Mouse (Mus musculus): ENCODE results near the gene Gm17409. TPM values are rescaled to one million over a fixed set of nuclear protein-coding genes. Genes with fewer than 3 reads are reported as not detected.

Gm17409 gene
- polyA plus RNA-seq, 1 experiment from 2014 or later: not detected

DNA sequence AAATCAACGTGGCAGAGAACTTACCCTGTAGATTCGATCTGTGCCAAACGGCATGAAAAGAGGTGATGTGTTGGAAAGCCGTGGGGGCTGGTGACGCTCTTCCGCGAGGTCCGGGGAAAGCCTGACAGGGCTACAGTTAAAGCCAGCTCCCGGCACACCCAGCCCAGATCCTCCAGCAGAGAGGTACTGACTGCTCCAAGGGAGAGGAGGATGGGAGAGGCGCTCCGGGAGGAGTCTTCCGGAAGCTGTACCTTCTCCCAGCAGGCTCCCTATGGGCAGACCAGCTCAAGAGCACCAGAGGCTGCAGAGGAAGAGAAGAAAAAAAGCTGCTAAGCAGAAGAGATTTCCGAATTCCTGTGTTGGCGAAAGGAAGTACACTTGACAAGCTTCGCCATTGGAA is 46.1 kb downstream of the Gm17409 start:
- Histone ChIP-seq H3K36me3 (no peaks in the 10 kb centered on the region), H3K4me3 (no peak overlapping the region), H3K27ac (replicated peaks) (peak overlapping the region; percentile 57; the same call in 1 of the 2 replicates), H3K4me1 (peaks cover 5% of the 10 kb centered on the region; the same call in 1 of the 2 replicates), H3K9me3 (replicated peaks) (no peaks in the 10 kb centered on the region), H3K27me3 (ENCODE audit: low read depth, poor library complexity, severe bottlenecking) (no peaks in the 10 kb centered on the region)
- no peak for DNase-seq (ENCODE audit: low spot score)
- WGBS: 47% methylated on average over 15 of the region's 15 CpGs

DNA sequence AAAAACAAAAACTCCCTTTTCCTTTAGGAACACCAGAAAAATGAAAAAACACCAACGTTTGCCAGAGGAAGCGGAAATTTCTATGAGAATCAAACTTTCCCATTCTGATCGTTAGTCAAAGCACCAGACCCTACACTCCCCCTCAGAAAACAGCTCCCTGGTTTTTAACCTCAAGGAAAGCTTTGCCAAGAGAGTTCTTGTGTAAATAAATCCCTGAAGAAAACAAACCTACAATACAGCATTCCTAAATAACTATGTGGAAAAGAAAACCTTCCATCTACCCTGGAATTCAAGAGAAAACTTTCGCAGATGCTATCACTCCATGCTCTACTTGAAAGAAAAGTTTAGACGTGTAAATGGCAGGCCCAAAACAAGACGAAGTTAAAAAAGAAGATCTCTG is 47.0 kb downstream of the Gm17409 start:
- WGBS: 80% methylated on average over 6 of the region's 6 CpGs
- no peak for DNase-seq (ENCODE audit: low spot score)
- Histone ChIP-seq H3K36me3 (no peaks in the 10 kb centered on the region), H3K4me1 (peaks cover 5% of the 10 kb centered on the region; the same call in 1 of the 2 replicates), H3K27me3 (ENCODE audit: low read depth, poor library complexity, severe bottlenecking) (no peaks in the 10 kb centered on the region), H3K27ac (replicated peaks) (no peak overlapping the region), H3K9me3 (replicated peaks) (no peaks in the 10 kb centered on the region), H3K4me3 (no peak overlapping the region)

DNA sequence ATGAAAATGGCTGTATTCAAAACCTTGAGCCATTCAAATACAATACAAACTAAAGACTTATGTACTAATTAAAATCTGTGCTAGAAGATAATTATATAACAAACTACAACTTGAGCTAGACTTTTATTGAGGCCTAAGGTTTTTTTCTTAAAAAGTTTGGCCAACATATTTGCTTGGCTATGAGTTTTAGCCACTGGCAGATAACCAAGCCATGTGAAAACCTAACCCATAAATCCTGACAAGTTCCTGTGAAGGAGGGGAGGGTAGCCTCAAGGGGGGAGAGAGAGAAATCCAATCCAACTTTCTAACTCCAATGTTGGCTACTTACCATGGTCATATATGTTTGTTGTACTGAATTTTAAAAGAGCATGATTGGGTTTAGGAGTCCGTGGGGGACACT is 48.6 kb downstream of the Gm17409 start:
- Histone ChIP-seq H3K4me1 (peaks cover 10% of the 10 kb centered on the region), H3K27me3 (ENCODE audit: low read depth, poor library complexity, severe bottlenecking) (no peaks in the 10 kb centered on the region), H3K4me3 (no peak overlapping the region), H3K36me3 (no peaks in the 10 kb centered on the region), H3K9me3 (replicated peaks) (no peaks in the 10 kb centered on the region), H3K27ac (replicated peaks) (no peak overlapping the region)
- 82% methylated on average over 1 of the region's 1 CpGs for WGBS
- no peak for DNase-seq (ENCODE audit: low spot score)

Other genes starting within 250 kb of the Gm17409 start
- gene Acvr1c, start 112.2 kb upstream of the Gm17409 start, polyA plus RNA-seq (2016; fragmentation: Nextera tagmentation; extraction: Ambion mirVana): 0.09 and 0.15 TPM in 2 replicates
- gene Acvr1, start 97.0 kb downstream of the Gm17409 start, polyA plus RNA-seq (2016; fragmentation: Nextera tagmentation; extraction: Ambion mirVana): 2.9 and 3.2 TPM in 2 replicates
- 3.0 and 5.3 TPM in 2 replicates for gene Upp2, start 97.2 kb downstream of the Gm17409 start, polyA plus RNA-seq (2016; fragmentation: Nextera tagmentation; extraction: Ambion mirVana)